8 mouse cellular contexts compared by ENCODE assay signal in genomic region chr11:11808035-11808819, GRCm38 (mm10). TPM values are rescaled to one million over a fixed set of nuclear protein-coding genes. Genes with fewer than 3 reads are reported as not detected.
DNase-seq lines count a peak whose midpoint lies in the region; ATAC-seq and TF ChIP-seq lines count a peak whose summit lies in the region.

No protein-coding gene starts in this region.

- intact Hi-C loops in left cerebral cortex, postnatal 36 days (cut with DNase I) = no loop called here

- no peak for TF ChIP-seq CTCF in cerebellum, adult 2 months (IDR thresholded peaks at IDR 0.05; ENCODE audit: borderline replicate concordance, insufficient read depth, low read depth, low read length)
- no peak; the same call in 1 of the 2 replicates for TF ChIP-seq CTCF in thymus, adult 2 months (IDR thresholded peaks at IDR 0.05; ENCODE audit: borderline replicate concordance, control insufficient read depth, extremely low read depth, insufficient read depth, low read length, poor library complexity)

- H3K27ac ChIP-seq in cerebellum, adult 2 months (ENCODE audit: insufficient read depth, low read length) = no peak overlapping the region
- no peak overlapping the region for H3K27ac ChIP-seq in thymus, adult 2 months (ENCODE audit: control insufficient read depth, insufficient read depth, low read length)
- H3K27ac ChIP-seq in limb, embryonic 15.5 days = peak overlapping the region; percentile 99

- H3K36me3 ChIP-seq in thymus, adult 2 months (ENCODE audit: control insufficient read depth, insufficient read depth, low read length) = no peaks in the 10 kb centered on the region
- peaks cover 8% of the 10 kb centered on the region; the same call in 1 of the 2 replicates for H3K36me3 ChIP-seq in limb, embryonic 15.5 days

- peak overlapping the region; percentile 68 for H3K9ac ChIP-seq in limb, embryonic 15.5 days

- peak overlapping the region; percentile 86 for H3K4me2 ChIP-seq in limb, embryonic 15.5 days

- peak; percentile 76 for ATAC-seq in limb, embryonic 15.5 days (ENCODE audit: insufficient number of reproducible peaks, low FRiP score, low TSS enrichment, low read depth)

- WGBS in cerebellum, adult 2 months = 6% methylated on average over 25 of the region's 25 CpGs
- WGBS in thymus, adult 2 months = 6% methylated on average over 25 of the region's 25 CpGs
- 8% methylated on average over 25 of the region's 25 CpGs for WGBS in limb, embryonic 15.5 days

- H3K9me3 ChIP-seq in limb, embryonic 15.5 days = no peaks in the 10 kb centered on the region

- H3K4me1 ChIP-seq in cerebellum, adult 2 months (ENCODE audit: control insufficient read depth, insufficient read depth, low read length) = no peaks in the 10 kb centered on the region
- 0 out of 2 replicates have a peak, but pooled peaks cover 2% of the 10 kb centered on the region for H3K4me1 ChIP-seq in thymus, adult 2 months (replicated peaks; ENCODE audit: control insufficient read depth, insufficient read depth, low read length)
- peaks cover 11% of the 10 kb centered on the region; the same call in 1 of the 2 replicates for H3K4me1 ChIP-seq in limb, embryonic 15.5 days

- H3K27me3 ChIP-seq in cerebellum, adult 2 months (ENCODE audit: control insufficient read depth, insufficient read depth, low read length) = no peaks in the 10 kb centered on the region
- H3K27me3 ChIP-seq in thymus, adult 2 months (ENCODE audit: control insufficient read depth, insufficient read depth, low read length) = no peaks in the 10 kb centered on the region
- H3K27me3 ChIP-seq in limb, embryonic 15.5 days = no peaks in the 10 kb centered on the region

- peak overlapping the region; percentile 95 for H3K4me3 ChIP-seq in cerebellum, adult 2 months (replicated peaks; ENCODE audit: insufficient read depth, low read depth, low read length)
- peak overlapping the region; percentile 56 for H3K4me3 ChIP-seq in thymus, adult 2 months (ENCODE audit: control insufficient read depth, insufficient read depth, low read length)
- H3K4me3 ChIP-seq in limb, embryonic 15.5 days = peak overlapping the region; percentile 76

- DNase-seq in cerebellum, adult 2 months = no peak
- no peak for DNase-seq in cerebellum, adult 18-20 months
- no peak for DNase-seq in thymus, adult 2 months
- no peak for DNase-seq in thymus, postnatal 4 days
- DNase-seq in left cerebral cortex, postnatal 36 days (ENCODE audit: low spot score in 2 of 2) = no peak
- no peak for DNase-seq in thymus, postnatal 14 days
- no peak for DNase-seq in thymus, postnatal 0 days (ENCODE audit: low spot score)

- no peak for TF ChIP-seq POLR2A in cerebellum, adult 2 months (IDR thresholded peaks at IDR 0.05; ENCODE audit: borderline replicate concordance, insufficient read depth, low read length)
- TF ChIP-seq POLR2A in thymus, adult 2 months (IDR thresholded peaks at IDR 0.05; ENCODE audit: control insufficient read depth, extremely low read depth, insufficient read depth, low read length, poor library complexity) = no peak

RNA-seq across cellular contexts. Expression of gene Fignl1, which starts 0.5 kb away (rescaled TPM):
- polyA plus RNA-seq in cerebellum, adult 2 months (2012; rRNA removed) = 0.65 TPM in 2 replicates
- polyA plus RNA-seq in thymus, adult 2 months (2012; rRNA removed) = 18.9 and 29.3 TPM in 2 replicates
- polyA plus RNA-seq in limb, embryonic 15.5 days (2015; fragmentation: Nextera tagmentation; extraction: Ambion mirVana) = 41.8 and 43.2 TPM in 2 replicates
- under 1 TPM; 0.49 to 0.63 TPM for total RNA-seq in left cerebral cortex, postnatal 36 days (2021)
- polyA plus RNA-seq in thymus, postnatal 0 days (2015; fragmentation: Nextera tagmentation; extraction: Ambion mirVana) = 62.4 and 65.6 TPM in 2 replicates

Comparison
In these comparisons a context has a peak if more than half of its experiments do, and no peak if none do; other contexts are left out.
1. RNA of gene Fignl1, which starts 0.5 kb away (polyA plus RNA-seq): 62.4 to 65.6 TPM in thymus, postnatal 0 days, 41.8 to 43.2 TPM in limb, embryonic 15.5 days and 18.9 to 29.3 TPM in thymus, adult 2 months; 0.65 TPM in cerebellum, adult 2 months; every median in the first group is over 10 times any median in the second.
2. Peak in every context shown above with its lines, with median percentiles within 50 percentile points of each other: H3K4me3 ChIP-seq.